Mouse (Mus musculus): Measurements from ENCODE around the gene Fras1. TPM values are rescaled to one million over a fixed set of nuclear protein-coding genes. Genes with fewer than 3 reads are reported as not detected.

Fras1 gene
- polyA plus RNA-seq, 1 experiment from 2014 or later = 43.9 TPM

DNA sequence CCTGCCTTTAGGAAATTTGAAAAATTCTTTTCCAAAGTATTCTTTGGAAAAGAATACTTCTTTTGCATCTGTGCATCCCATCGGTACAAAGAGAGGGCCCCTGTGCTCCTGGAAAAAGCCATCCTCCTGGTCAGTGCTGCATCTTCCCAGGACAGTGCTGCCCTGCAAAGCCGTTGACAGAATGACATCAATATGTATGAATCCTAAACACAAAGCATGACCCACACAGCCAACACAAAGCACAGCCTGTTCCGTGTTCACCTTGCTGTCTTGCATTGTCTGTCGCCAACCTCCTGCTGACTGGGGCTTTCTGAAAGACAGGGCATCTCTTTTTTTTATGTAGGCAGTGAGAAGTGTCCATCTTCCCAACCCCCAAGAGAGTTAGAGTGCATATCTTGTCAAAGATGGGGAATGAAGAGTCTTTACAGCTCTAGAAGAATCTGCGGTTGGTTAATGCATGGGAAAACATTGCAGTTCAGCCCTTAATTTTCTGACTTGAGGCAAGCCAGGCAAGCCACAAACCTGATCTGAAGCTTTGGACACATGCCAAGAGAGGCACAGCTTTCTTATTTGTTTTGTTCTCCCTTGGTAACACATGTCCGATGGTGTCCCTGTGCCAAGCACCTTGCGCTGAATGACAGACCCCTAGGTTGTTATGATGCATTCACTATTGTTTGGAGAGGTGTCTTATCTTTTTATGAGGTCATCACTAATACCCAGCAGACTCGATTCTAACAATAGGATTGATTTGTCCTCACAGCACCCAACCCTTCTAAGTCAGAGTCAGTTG lies 373.6 kb downstream of the Fras1 start:
- Histone ChIP-seq H3K9ac (ENCODE audit: low read depth, low read length) (no peak overlapping the region), H3K4me1 (ENCODE audit: control insufficient read depth, insufficient read depth, low read length) (peaks cover 8% of the 10 kb centered on the region; the same call in 1 of the 2 replicates), H3K36me3 (ENCODE audit: control insufficient read depth, insufficient read depth, low read length) (0 out of 2 replicates have a peak, but pooled peaks cover 3% of the 10 kb centered on the region), H3K4me3 (ENCODE audit: low read depth, low read length) (no peak overlapping the region), H3K9me3 (replicated peaks; ENCODE audit: control insufficient read depth, low read length) (no peaks in the 10 kb centered on the region), H3K27ac (ENCODE audit: low read depth, low read length) (no peak overlapping the region), H3K27me3 (ENCODE audit: control insufficient read depth, insufficient read depth, low read length) (no peaks in the 10 kb centered on the region), H3K4me2 (no peak overlapping the region)
- 71% methylated on average over 8 of the region's 8 CpGs for WGBS (ENCODE audit: insufficient replicate concordance)
- no peak for ATAC-seq (replicated peaks; ENCODE audit: insufficient number of reproducible peaks, low FRiP score, low TSS enrichment)

- Histone ChIP-seq H3K9me3 (replicated peaks; ENCODE audit: control insufficient read depth, low read length) (no peaks in the 10 kb centered on the region), H3K27ac (ENCODE audit: low read depth, low read length) (no peak overlapping the region), H3K36me3 (ENCODE audit: control insufficient read depth, insufficient read depth, low read length) (no peaks in the 10 kb centered on the region), H3K4me1 (ENCODE audit: control insufficient read depth, insufficient read depth, low read length) (no peaks in the 10 kb centered on the region), H3K4me3 (ENCODE audit: low read depth, low read length) (no peak overlapping the region), H3K27me3 (ENCODE audit: control insufficient read depth, insufficient read depth, low read length) (no peaks in the 10 kb centered on the region), H3K4me2 (no peak overlapping the region), H3K9ac (ENCODE audit: low read depth, low read length) (no peak overlapping the region)
- ATAC-seq (replicated peaks; ENCODE audit: insufficient number of reproducible peaks, low FRiP score, low TSS enrichment) = no peak
- 83% methylated on average over 7 of the region's 7 CpGs for WGBS (ENCODE audit: insufficient replicate concordance)
Observed at GRCm38 (mm10) chr5:96757615-96758014, 383.9 kb downstream of the Fras1 start.

- Histone ChIP-seq H3K4me2 (no peak overlapping the region), H3K9ac (ENCODE audit: low read depth, low read length) (no peak overlapping the region), H3K9me3 (replicated peaks; ENCODE audit: control insufficient read depth, low read length) (no peaks in the 10 kb centered on the region), H3K27me3 (ENCODE audit: control insufficient read depth, insufficient read depth, low read length) (no peaks in the 10 kb centered on the region), H3K4me3 (ENCODE audit: low read depth, low read length) (no peak overlapping the region), H3K27ac (ENCODE audit: low read depth, low read length) (no peak overlapping the region), H3K36me3 (ENCODE audit: control insufficient read depth, insufficient read depth, low read length) (no peaks in the 10 kb centered on the region), H3K4me1 (ENCODE audit: control insufficient read depth, insufficient read depth, low read length) (no peaks in the 10 kb centered on the region)
- ATAC-seq (replicated peaks; ENCODE audit: insufficient number of reproducible peaks, low FRiP score, low TSS enrichment) = no peak
- WGBS (ENCODE audit: insufficient replicate concordance) = 76% methylated on average over 1 of the region's 1 CpGs
Observed at GRCm38 (mm10) chr5:96762021-96762420, 388.3 kb downstream of the Fras1 start.

GRCm38 (mm10) chr5:96768846-96769471 lies 395.2 kb downstream of the Fras1 start:
- H3K4me1 ChIP-seq (ENCODE audit: control insufficient read depth, insufficient read depth, low read length) = no peaks in the 10 kb centered on the region
- no peak for ATAC-seq (replicated peaks; ENCODE audit: insufficient number of reproducible peaks, low FRiP score, low TSS enrichment)
- no peak overlapping the region for H3K4me3 ChIP-seq (ENCODE audit: low read depth, low read length)
- 68% methylated on average over 10 of the region's 10 CpGs for WGBS (ENCODE audit: insufficient replicate concordance)
- H3K27ac ChIP-seq (ENCODE audit: low read depth, low read length) = no peak overlapping the region
- H3K36me3 ChIP-seq (ENCODE audit: control insufficient read depth, insufficient read depth, low read length) = no peaks in the 10 kb centered on the region
- no peak overlapping the region for H3K4me2 ChIP-seq
- H3K27me3 ChIP-seq (ENCODE audit: control insufficient read depth, insufficient read depth, low read length) = no peaks in the 10 kb centered on the region
- H3K9me3 ChIP-seq (replicated peaks; ENCODE audit: control insufficient read depth, low read length) = no peaks in the 10 kb centered on the region
- H3K9ac ChIP-seq (ENCODE audit: low read depth, low read length) = no peak overlapping the region

DNA sequence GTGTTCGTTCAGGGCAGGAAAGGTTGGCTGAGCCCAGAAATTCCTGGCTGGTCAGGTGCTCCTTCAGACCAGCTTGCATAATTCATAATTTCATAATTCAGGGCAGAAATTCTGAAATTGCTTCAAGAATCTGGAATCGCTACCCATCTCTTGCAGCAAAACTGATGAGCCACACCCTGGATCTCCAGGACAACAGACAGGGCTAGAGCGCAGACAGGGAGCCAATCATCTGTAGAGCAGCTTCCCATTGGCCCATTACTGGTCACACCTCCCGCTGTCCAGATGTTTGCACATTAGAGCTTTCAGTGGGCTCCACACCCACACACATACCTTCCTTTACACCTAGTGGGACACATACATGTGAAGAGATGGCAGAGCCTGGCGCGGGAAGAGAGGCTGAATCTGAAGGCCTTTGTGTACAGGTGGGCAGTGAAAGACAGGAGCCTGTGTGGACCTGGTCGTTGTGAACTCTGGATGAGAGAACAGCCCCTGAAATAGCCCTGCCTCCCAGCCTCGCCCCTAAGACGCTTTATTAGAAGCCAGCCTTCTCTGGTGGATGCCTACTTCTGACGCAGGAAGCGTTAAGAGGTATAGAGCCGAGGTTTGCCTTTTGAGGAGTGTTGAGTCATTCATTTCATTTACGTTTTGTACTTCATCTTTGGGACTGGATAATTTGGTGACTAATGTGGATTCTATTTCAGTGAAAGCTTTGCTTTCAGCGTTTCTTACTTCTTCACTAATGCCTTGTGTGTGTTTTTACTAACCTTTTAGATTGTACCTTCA lies 409.9 kb downstream of the Fras1 start:
- no peak overlapping the region for H3K27ac ChIP-seq (ENCODE audit: low read depth, low read length)
- H3K4me2 ChIP-seq = no peak overlapping the region
- no peaks in the 10 kb centered on the region for H3K27me3 ChIP-seq (ENCODE audit: control insufficient read depth, insufficient read depth, low read length)
- no peak for ATAC-seq (replicated peaks; ENCODE audit: insufficient number of reproducible peaks, low FRiP score, low TSS enrichment)
- no peak overlapping the region for H3K9ac ChIP-seq (ENCODE audit: low read depth, low read length)
- H3K4me1 ChIP-seq (ENCODE audit: control insufficient read depth, insufficient read depth, low read length) = no peaks in the 10 kb centered on the region
- H3K36me3 ChIP-seq (ENCODE audit: control insufficient read depth, insufficient read depth, low read length) = 0 out of 2 replicates have a peak, but pooled peaks cover 4% of the 10 kb centered on the region
- no peaks in the 10 kb centered on the region for H3K9me3 ChIP-seq (replicated peaks; ENCODE audit: control insufficient read depth, low read length)
- WGBS (ENCODE audit: insufficient replicate concordance) = 76% methylated on average over 14 of the region's 14 CpGs
- H3K4me3 ChIP-seq (ENCODE audit: low read depth, low read length) = no peak overlapping the region

DNA sequence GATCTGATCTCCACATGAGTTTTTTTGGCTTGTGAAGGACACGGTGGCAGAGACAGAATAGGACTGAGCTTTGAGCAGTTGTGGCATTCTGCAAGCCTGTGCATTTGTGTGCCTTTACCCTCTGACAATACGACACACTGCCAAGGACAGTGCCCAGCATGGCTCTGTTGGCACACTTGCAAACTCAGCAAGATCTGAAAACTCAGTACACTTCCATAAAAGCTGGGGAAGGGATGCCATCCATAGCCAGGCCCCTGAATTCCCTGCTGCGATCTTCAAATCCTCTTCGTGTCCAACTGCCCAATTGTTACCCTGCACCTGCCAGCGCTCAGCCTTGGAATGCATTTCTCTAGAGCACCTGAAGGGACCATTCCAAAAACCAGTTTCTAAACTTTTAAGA lies 411.3 kb downstream of the Fras1 start:
- Histone ChIP-seq H3K9ac (ENCODE audit: low read depth, low read length) (no peak overlapping the region), H3K27ac (ENCODE audit: low read depth, low read length) (no peak overlapping the region), H3K4me2 (no peak overlapping the region), H3K36me3 (ENCODE audit: control insufficient read depth, insufficient read depth, low read length) (0 out of 2 replicates have a peak, but pooled peaks cover 4% of the 10 kb centered on the region), H3K4me3 (ENCODE audit: low read depth, low read length) (no peak overlapping the region), H3K27me3 (ENCODE audit: control insufficient read depth, insufficient read depth, low read length) (no peaks in the 10 kb centered on the region), H3K9me3 (replicated peaks; ENCODE audit: control insufficient read depth, low read length) (no peaks in the 10 kb centered on the region), H3K4me1 (ENCODE audit: control insufficient read depth, insufficient read depth, low read length) (no peaks in the 10 kb centered on the region)
- 86% methylated on average over 5 of the region's 5 CpGs for WGBS (ENCODE audit: insufficient replicate concordance)
- no peak for ATAC-seq (replicated peaks; ENCODE audit: insufficient number of reproducible peaks, low FRiP score, low TSS enrichment)

GRCm38 (mm10) chr5:96792422-96792821 lies 418.7 kb downstream of the Fras1 start:
- no peak for ATAC-seq (replicated peaks; ENCODE audit: insufficient number of reproducible peaks, low FRiP score, low TSS enrichment)
- peak overlapping the region; percentile 5; the same call in 1 of the 2 replicates for H3K4me2 ChIP-seq
- 63% methylated on average over 9 of the region's 9 CpGs for WGBS (ENCODE audit: insufficient replicate concordance)
- no peaks in the 10 kb centered on the region for H3K36me3 ChIP-seq (ENCODE audit: control insufficient read depth, insufficient read depth, low read length)
- no peak overlapping the region for H3K4me3 ChIP-seq (ENCODE audit: low read depth, low read length)
- no peaks in the 10 kb centered on the region for H3K27me3 ChIP-seq (ENCODE audit: control insufficient read depth, insufficient read depth, low read length)
- H3K4me1 ChIP-seq (ENCODE audit: control insufficient read depth, insufficient read depth, low read length) = no peaks in the 10 kb centered on the region
- H3K9ac ChIP-seq (ENCODE audit: low read depth, low read length) = no peak overlapping the region
- no peak overlapping the region for H3K27ac ChIP-seq (ENCODE audit: low read depth, low read length)
- no peaks in the 10 kb centered on the region for H3K9me3 ChIP-seq (replicated peaks; ENCODE audit: control insufficient read depth, low read length)

DNA sequence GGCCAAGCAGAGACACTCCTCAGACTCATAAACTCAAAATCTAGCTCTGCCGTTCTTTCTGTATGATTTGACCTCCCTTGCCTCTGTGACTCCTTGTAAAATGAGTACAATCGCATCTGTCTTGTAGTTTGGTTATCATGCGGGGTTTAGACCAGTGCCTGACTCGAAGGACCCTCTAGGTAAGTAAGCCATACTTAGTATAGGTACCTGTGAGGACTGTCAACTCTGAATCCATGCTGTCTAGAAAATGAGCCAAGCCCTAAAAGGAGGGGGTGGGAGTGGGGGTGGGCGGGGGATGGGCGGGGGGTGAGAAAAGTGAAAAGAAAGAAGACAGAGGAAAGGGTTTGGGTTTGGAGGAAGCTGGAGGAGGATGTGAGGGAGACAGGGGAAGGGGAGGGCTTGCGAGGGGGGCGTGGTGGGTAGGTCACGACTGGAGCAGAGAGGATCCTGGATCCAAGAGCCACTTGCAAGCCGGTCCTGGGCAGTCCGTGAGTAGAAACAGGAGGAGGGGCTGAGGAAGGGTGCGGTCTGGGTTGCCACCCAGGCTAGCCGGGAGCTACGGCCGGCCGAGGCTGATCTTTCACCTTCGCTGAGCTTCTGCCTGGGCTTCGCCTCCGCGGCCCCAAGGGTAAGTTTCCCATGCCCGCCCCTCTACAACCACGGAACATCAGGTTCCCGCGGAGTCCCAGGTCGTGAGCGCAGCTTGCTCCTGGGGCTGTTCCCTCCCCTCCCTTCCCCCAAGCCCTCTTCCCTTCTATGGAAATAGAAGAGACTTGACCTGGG lies 419.4 kb downstream of the Fras1 start, which contains the start of gene Anxa3:
Gene Anxa3 (plus strand): TSS at position 404 of the 783 bp plus-strand sequence.
- Histone ChIP-seq H3K4me1 (ENCODE audit: control insufficient read depth, insufficient read depth, low read length) (no peaks in the 10 kb centered on the region), H3K27ac (ENCODE audit: low read depth, low read length) (0 out of 2 replicates have a peak within 1 kb of the TSS, but pooled peaks have one; percentile 31), H3K4me3 (ENCODE audit: low read depth, low read length) (peak within 1 kb of the TSS; percentile 55), H3K27me3 (ENCODE audit: control insufficient read depth, insufficient read depth, low read length) (no peaks in the 10 kb centered on the region), H3K4me2 (peak within 1 kb of the TSS; percentile 85), H3K36me3 (ENCODE audit: control insufficient read depth, insufficient read depth, low read length) (no peaks in the 10 kb centered on the region), H3K9me3 (replicated peaks; ENCODE audit: control insufficient read depth, low read length) (no peaks in the 10 kb centered on the region), H3K9ac (ENCODE audit: low read depth, low read length) (peak within 1 kb of the TSS; percentile 71)
- ATAC-seq (replicated peaks; ENCODE audit: insufficient number of reproducible peaks, low FRiP score, low TSS enrichment) = peak; percentile 88
- WGBS (ENCODE audit: insufficient replicate concordance) = 10% methylated on average over 22 of the region's 26 CpGs
